Mouse (Mus musculus) WW6 (cell line): ENCODE results near the gene Lrrc45.
"Not testable (repeated sequence)": the region's sequence is repeated elsewhere in the genome, so short reads cannot be mapped to it uniquely, and the experiment has no call there.

Experiments used
- DNase-seq: peaks from one replicate; pipeline ENCODE4 v3.0.0-alpha.2; 2013; ENCODE audit warnings: low read depth, low spot score

The Lrrc45 gene

GRCm38 (mm10) chr11:120767023-120767422 lies 53.3 kb downstream of the Lrrc45 start:
- DNase-seq = not testable (repeated sequence)

DNA sequence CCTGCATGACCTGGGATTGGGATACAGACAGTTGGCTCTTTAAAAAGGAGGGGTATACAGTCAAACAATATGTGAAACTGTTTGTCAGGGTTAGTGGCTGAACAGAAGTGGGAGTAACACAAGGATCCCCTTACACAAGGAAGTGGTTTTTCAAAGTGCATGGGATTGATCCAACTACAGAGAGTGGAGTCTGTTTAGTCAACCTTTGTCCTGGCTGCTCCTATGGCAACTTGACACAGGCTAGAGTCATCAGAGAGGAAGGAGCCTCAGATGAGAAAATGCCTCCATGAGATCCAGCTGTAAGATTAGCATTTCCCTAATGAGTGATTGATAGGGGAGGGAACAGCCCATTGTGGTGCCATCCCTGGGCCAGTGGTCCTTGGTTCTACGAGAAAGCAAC lies 54.5 kb downstream of the Lrrc45 start:
- no peak for DNase-seq
